Mouse (Mus musculus) gastrocnemius, postnatal 4 days (tissue): ENCODE results near the gene Lrrk1. TPM values are rescaled to one million over a fixed set of nuclear protein-coding genes. Genes with fewer than 3 reads are reported as not detected.

ENCODE experiments used
- microRNA-seq: library from miRNA; unstranded; fragments of <30 nt; microRNA quantifications from one replicate; pipeline ENCODE4 v1.2.0, GENCODE M21; 2021
- total RNA-seq, 2 experiments: library from RNA; stranded (reverse); gene quantifications; 2 replicates each; pipeline ENCODE4 v1.2.3; 2021

Lrrk1 gene
- total RNA-seq, 2 experiments from 2014 or later, result 13.7 to 14.4 TPM

Small RNA genes within 50 kb of the gene (microRNA-seq; reads per million reads assigned to microRNA genes)
- gene Mir7057, result not detected

Other genes with a start within 250 kb of the Lrrk1 start
- not detected for gene Gm10974, start 22.4 kb downstream of the Lrrk1 start, total RNA-seq
- gene Aldh1a3, start 39.2 kb upstream of the Lrrk1 start, total RNA-seq, result 10 to 100 TPM; 14.4 to 18.2 TPM